Mouse (Mus musculus) spleen, adult 2 months (tissue): ENCODE measurements around the gene Robo3.

Experiments
- CTCF ChIP-seq: fragments of 200-500 bp; IDR thresholded peaks from 2 replicates; pipeline ENCODE4 v1.5.1; 2011; ENCODE audit warnings: mild to moderate bottlenecking, inconsistent platforms; ENCODE audit not compliant: insufficient read depth, insufficient read length, insufficient replicate concordance; ENCODE audit errors: extremely low read depth
- POLR2A ChIP-seq: fragments of 200-500 bp; IDR thresholded peaks from 2 replicates; pipeline ENCODE4 v1.6.1; 2011; ENCODE audit warnings: low read depth, low read length, inconsistent platforms

DNA sequence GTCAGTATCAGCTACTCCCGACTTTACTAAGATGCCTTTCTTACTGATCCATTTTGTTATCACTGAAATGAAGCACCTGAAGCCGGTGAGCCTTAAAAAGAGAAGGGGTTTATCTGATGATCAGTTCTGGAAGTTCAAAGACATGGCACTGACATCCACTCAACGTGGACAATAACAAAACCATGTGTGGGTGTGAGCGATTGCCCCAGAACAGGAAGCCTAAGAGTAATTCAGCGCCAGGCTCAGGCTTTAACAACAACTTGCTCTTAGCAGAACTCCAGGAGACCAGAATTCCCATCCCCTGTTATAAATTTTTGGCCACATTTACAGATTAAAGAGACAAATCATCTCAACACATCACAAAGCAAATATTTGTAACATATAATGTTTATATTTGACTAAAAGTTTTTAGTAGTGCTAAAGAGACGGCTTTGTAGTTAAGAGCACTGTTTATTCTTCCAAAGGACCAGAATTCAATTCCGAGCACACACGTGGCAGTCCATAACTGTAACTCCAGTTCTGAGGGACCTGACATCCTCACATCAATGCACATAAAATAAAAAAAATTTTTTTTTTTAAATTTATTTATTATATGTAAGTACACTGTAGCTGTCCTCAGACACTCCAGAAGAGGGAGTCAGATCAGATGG, 39.4 kb downstream of the Robo3 start:
- no peak for TF ChIP-seq CTCF
- TF ChIP-seq POLR2A, result no peak
